Mouse (Mus musculus) heart, adult 2 months (tissue): ENCODE data around the gene St8sia4. TPM values are rescaled to one million over a fixed set of nuclear protein-coding genes. Genes with fewer than 3 reads are reported as not detected.

Experiments
- DNase-seq, 2 experiments: peaks; one replicate each; pipeline ENCODE4 v3.0.0; 2021
- H3K27ac ChIP-seq: fragments of 200-600 bp; 2 replicates; pipeline ENCODE4 v1.8.1; 2022
- H3K27me3 ChIP-seq: fragments of 200-500 bp; 2 replicates; pipeline ENCODE4 v1.6.1; 2012; ENCODE audit warnings: mild to moderate bottlenecking, low read length, inconsistent platforms, mixed read lengths; ENCODE audit not compliant: control insufficient read depth, insufficient read depth
- H3K36me3 ChIP-seq: fragments of 200-500 bp; 2 replicates; pipeline ENCODE4 v1.6.1; 2012; ENCODE audit warnings: low read length, inconsistent platforms; ENCODE audit not compliant: control insufficient read depth, insufficient read depth
- H3K4me1 ChIP-seq: fragments of 200-500 bp; 2 replicates; pipeline ENCODE4 v1.6.1; 2011; ENCODE audit warnings: low read length; ENCODE audit not compliant: control insufficient read depth, insufficient read depth
- H3K4me3 ChIP-seq: fragments of 200-600 bp; 2 replicates; pipeline ENCODE4 v1.8.1; 2022
- H3K79me2 ChIP-seq: fragments of 200-500 bp; replicated peaks from 2 replicates; pipeline ENCODE4 v1.6.1; 2012; ENCODE audit warnings: mild to moderate bottlenecking, inconsistent platforms, low read length, moderate library complexity, mixed read lengths; ENCODE audit not compliant: control insufficient read depth, insufficient read depth
- H3K9ac ChIP-seq: fragments of 200-500 bp; 2 replicates; pipeline ENCODE4 v1.6.1; 2012; ENCODE audit warnings: low read depth, mild to moderate bottlenecking, control low read depth, inconsistent platforms, low read length, mixed read lengths
- CTCF ChIP-seq: fragments of 200-600 bp; IDR thresholded peaks from 2 replicates; pipeline ENCODE4 v1.8.1; 2022; ENCODE audit warnings: antibody characterized with exemption, mild to moderate bottlenecking, moderate library complexity
- EP300 ChIP-seq: fragments of 200-500 bp; IDR thresholded peaks from 2 replicates; pipeline ENCODE4 v1.6.1; 2011; ENCODE audit warnings: low read depth, low read length, control low read depth; ENCODE audit not compliant: insufficient read depth
- POLR2A ChIP-seq: fragments of 200-500 bp; IDR thresholded peaks from 2 replicates; pipeline ENCODE4 v1.6.1; 2011; ENCODE audit warnings: mild to moderate bottlenecking, low read depth, low read length, control low read depth; ENCODE audit not compliant: insufficient read depth
- WGBS: fragments of 180-500 bp; shearing (Covaris S2); methylation state at CpG from one replicate; pipeline ENCODE4 v1.1.7; 2018; 5-methylcytosine and 5-hydroxymethylcytosine counted together
- intact Hi-C: fragments of 180-260 bp; cut with DNase I; formaldehyde crosslinking; loops from one replicate; pipeline ENCODE4 v1.15.1; 2025
- long read RNA-seq: library from polyadenylated mRNA; stranded (forward); transcript quantifications from one replicate; pipeline ENCODE4 v2.0.0, GENCODE M21; 2021
- polyA plus RNA-seq: library from polyadenylated mRNA; depleted of rRNA; stranded (reverse); fragments of >200 nt; gene quantifications from 2 replicates; pipeline ENCODE4 v1.2.3, GENCODE M21; 2012; rRNA removed
- total RNA-seq, 2 experiments: library from RNA; stranded (reverse); gene quantifications; 2 replicates each; pipeline ENCODE4 v1.2.3; 2021

Gene St8sia4
- 1 to 10 TPM; 5.7 to 7.1 TPM for total RNA-seq
- polyA plus RNA-seq, result 1.5 and 3.0 TPM in 2 replicates
- long read RNA-seq, full-length matches to known transcripts, result 5 of 5 reads
- long read RNA-seq, partial matches to known transcripts, result 0 of 5 reads
- long read RNA-seq, other reads (novel, unspliced or antisense), result 0 of 5 reads

GRCm38 (mm10) chr1:95667435-95668252 is at the start of gene St8sia4:
TSS of gene St8sia4 (minus strand) at chr1:95667571.
- H3K36me3 ChIP-seq, result peaks cover 5% of the 10 kb centered on the region

GRCm38 (mm10) chr1:95709181-95709580 is 41.8 kb upstream of the St8sia4 start:
- H3K9ac ChIP-seq, result no peak overlapping the region
- no peak for DNase-seq
- WGBS, result 74% methylated on average over 3 of the region's 3 CpGs
- intact Hi-C loops, result no loop called here
- no peak overlapping the region for H3K4me3 ChIP-seq
- H3K36me3 ChIP-seq, result no peaks in the 10 kb centered on the region
- no peaks in the 10 kb centered on the region for H3K27me3 ChIP-seq
- no peaks in the 10 kb centered on the region for H3K4me1 ChIP-seq
- no peaks in the 10 kb centered on the region for H3K79me2 ChIP-seq
- no peak for TF ChIP-seq EP300
- TF ChIP-seq CTCF, result no peak
- no peak for TF ChIP-seq POLR2A
- no peak overlapping the region for H3K27ac ChIP-seq

More at GRCm38 (mm10) chr1:95667435-95668252, at the start of gene St8sia4:
- TF ChIP-seq CTCF (no peak), POLR2A (peak; percentile 89), EP300 (0 out of 2 replicates have a peak, but pooled peaks have one; percentile 23)
- WGBS, result under 1% methylated on average over 52 of the region's 52 CpGs
- H3K9ac ChIP-seq, result peak within 1 kb of the TSS; percentile 73
- H3K4me3 ChIP-seq, result peak within 1 kb of the TSS; percentile 72
- H3K27ac ChIP-seq, result peak within 1 kb of the TSS; percentile 85
- intact Hi-C loops, result loop anchor here (2.0 to 5.0 kb wide), 4 partner anchors 75 to 355 kb away; partner anchors contain the start of gene Fam174a
- H3K4me1 ChIP-seq, result peaks cover 5% of the 10 kb centered on the region
- no peaks in the 10 kb centered on the region for H3K27me3 ChIP-seq
- H3K79me2 ChIP-seq, result no peaks in the 10 kb centered on the region
- DNase-seq, result peak; percentile 83 to 92

- H3K36me3 ChIP-seq, result no peaks in the 10 kb centered on the region
- H3K27ac ChIP-seq, result no peak overlapping the region
- H3K4me1 ChIP-seq, result no peaks in the 10 kb centered on the region
- intact Hi-C loops, result no loop called here
- no peak overlapping the region for H3K9ac ChIP-seq
- no peak for DNase-seq
- no peak for TF ChIP-seq EP300
- H3K4me3 ChIP-seq, result no peak overlapping the region
- H3K27me3 ChIP-seq, result no peaks in the 10 kb centered on the region
- H3K79me2 ChIP-seq, result no peaks in the 10 kb centered on the region
Measured at GRCm38 (mm10) chr1:95699903-95700302, 32.5 kb upstream of the St8sia4 start.

GRCm38 (mm10) chr1:95674052-95674451 is 6.7 kb upstream of the St8sia4 start:
- Histone ChIP-seq H3K36me3 (no peaks in the 10 kb centered on the region), H3K4me3 (no peak overlapping the region), H3K9ac (no peak overlapping the region), H3K27ac (no peak overlapping the region), H3K27me3 (no peaks in the 10 kb centered on the region), H3K4me1 (no peaks in the 10 kb centered on the region), H3K79me2 (no peaks in the 10 kb centered on the region)
- TF ChIP-seq POLR2A, result no peak
- DNase-seq, result no peak
- intact Hi-C loops, result no loop called here
- WGBS, result 45% methylated on average over 3 of the region's 3 CpGs

- peak overlapping the region; percentile 65 for H3K9ac ChIP-seq
- H3K27ac ChIP-seq, result peak overlapping the region; percentile 85
- H3K27me3 ChIP-seq, result no peaks in the 10 kb centered on the region
- TF ChIP-seq CTCF (no peak), POLR2A (no peak), EP300 (peak; percentile 60; the same call in 1 of the 2 replicates)
- intact Hi-C loops, result loop anchor here (2.0 to 5.0 kb wide), 3 partner anchors 76 to 271 kb away; no protein-coding TSS in a partner anchor
- H3K36me3 ChIP-seq, result peaks cover 5% of the 10 kb centered on the region
- H3K4me1 ChIP-seq, result peaks cover 5% of the 10 kb centered on the region
- DNase-seq, result peak; percentile 42 to 49
- 10% methylated on average over 6 of the region's 6 CpGs for WGBS
- peak overlapping the region; percentile 72 for H3K4me3 ChIP-seq
- no peaks in the 10 kb centered on the region for H3K79me2 ChIP-seq
Measured at GRCm38 (mm10) chr1:95668253-95668805, 958 bp upstream of the St8sia4 start.
